Mouse (Mus musculus) left cerebral cortex, postnatal 25 days (tissue): ENCODE measurements around the gene Scai. TPM values are rescaled to one million over a fixed set of nuclear protein-coding genes. Genes with fewer than 3 reads are reported as not detected.
"Not testable (repeated sequence)": the region's sequence is repeated elsewhere in the genome, so short reads cannot be mapped to it uniquely, and the experiment has no call there.

Experiments
- DNase-seq, 2 experiments: peaks; one replicate each; pipeline ENCODE4 v3.0.0; 2022; ENCODE audit warnings: low spot score in 2 of 2, mixed read lengths in 1 of 2
- intact Hi-C: fragments of 180-260 bp; cut with DNase I; formaldehyde crosslinking; loops from one replicate; pipeline ENCODE4 v1.15.1; 2025
- total RNA-seq, 2 experiments: library from RNA; stranded (reverse); gene quantifications; 2 replicates each; pipeline ENCODE4 v1.2.3; 2021

The Scai gene
- 10 to 100 TPM; 64.2 to 67.2 TPM for total RNA-seq

- peak; percentile 99 to 100 for DNase-seq
- intact Hi-C loops: loop anchor here (5.0 kb wide), 2 partner anchors 58 to 123 kb away; partner anchors contain the start of gene Golga1
Observed at GRCm38 (mm10) chr2:39190561-39191056, at the start of gene Scai. TSS of gene Scai (minus strand) at chr2:39190734.

- DNase-seq: no peak
- intact Hi-C loops: no loop called here
Observed at GRCm38 (mm10) chr2:39226731-39227130, 36.2 kb upstream of the Scai start.

DNA sequence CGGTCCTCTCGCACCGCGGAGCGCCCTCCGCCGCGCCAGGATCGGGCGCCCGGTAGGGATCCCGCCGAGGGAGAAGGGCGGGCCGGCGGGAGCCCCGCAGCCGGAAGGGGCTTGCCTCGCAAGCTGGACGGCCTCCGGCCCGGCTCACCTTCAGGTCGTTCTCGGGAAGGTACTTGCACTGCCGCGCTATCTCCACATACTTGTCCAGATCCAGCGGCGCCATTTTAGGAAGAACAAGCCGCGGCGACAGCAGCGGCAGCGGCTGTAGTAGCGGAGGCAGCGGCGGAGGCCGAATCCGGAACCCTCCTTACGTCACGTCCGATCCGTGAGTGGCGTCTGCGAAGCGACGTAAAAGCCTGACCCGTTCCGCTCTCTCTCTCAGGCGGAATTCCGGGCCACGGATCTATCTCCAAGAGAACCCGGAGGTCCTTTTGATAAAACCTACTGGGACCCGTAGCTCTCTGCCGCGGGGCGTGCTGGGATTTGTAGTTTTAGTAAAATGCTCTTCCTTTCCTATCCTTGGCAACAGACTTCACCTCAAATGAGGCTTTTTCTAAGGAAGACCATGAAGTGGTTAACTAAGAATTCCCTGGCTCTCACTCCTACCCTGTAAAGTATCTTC, 35.6 kb upstream of the Scai start, which contains the start of gene Ppp6c:
TSS of gene Ppp6c (minus strand) at position 433 of the 622 bp plus-strand sequence.
- intact Hi-C loops: no loop called here

GRCm38 (mm10) chr2:39225331-39226018, 34.9 kb upstream of the Scai start:
- peak in 1 of 2 experiments; percentile 40 for DNase-seq
- intact Hi-C loops: not testable (repeated sequence)

More for the DNA sequence above, 35.6 kb upstream of the Scai start, which contains the start of gene Ppp6c:
- peak; percentile 94 to 99 for DNase-seq

DNA sequence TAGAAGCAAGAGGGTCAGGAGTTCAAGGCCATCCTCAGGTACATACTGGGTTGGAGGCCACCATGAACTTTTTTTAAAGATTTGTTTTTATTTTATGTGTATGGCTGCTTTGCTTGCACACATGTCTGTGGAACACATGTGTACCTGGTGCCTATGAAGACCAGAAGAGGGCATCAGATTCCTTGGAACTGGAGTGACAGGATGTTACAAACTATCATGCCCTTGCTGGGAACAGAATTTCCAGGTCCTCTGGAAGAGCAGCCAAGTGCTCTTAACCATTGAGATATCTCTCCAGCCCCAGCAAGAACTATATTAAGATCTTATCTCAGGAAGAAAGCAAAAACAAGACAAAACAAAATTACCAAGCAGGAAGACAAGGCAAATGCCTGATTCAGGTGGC, 34.1 kb upstream of the Scai start:
- DNase-seq: no peak
- intact Hi-C loops: no loop called here

GRCm38 (mm10) chr2:39220010-39220409, 29.5 kb upstream of the Scai start:
- intact Hi-C loops: no loop called here
- no peak for DNase-seq

DNA sequence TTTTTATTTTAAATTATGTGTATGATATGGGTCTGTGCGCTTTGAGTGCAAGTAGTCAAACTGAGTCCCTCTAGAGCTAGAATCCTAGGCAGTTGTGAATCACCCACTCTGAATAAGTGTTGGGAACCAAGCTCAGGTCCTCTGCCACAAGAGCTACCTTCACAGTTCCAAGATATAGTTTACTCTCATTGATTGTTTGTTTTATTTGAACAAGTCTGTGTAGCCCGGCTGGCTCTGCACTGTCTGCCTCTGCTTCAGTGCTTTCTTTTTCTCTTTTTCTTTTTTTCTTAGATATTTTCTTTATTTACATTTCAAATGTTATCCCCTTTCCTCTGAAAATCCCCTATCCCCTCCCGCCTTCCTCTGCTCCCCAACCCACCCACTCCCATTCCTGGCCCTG, 28.5 kb upstream of the Scai start:
- DNase-seq: no peak
- intact Hi-C loops: no loop called here

DNA sequence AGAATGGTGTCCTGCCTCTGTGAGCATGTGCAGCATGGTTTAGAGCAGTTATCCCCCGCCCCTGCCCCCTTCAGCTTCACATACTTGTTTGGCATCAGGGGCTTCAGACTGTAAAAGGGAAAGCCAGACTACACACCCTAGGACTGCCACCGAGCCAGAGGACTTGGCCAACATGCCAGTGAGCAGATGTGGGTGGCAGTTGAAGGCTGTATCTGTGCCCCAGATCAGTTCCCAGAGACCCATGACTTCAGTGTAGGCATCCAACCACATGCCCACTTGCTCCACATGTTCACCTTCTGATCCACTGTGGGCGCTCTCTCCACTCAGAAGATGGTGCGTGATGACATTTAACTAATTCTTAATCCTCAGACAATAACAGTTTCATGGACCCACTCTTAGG, 26.6 kb upstream of the Scai start:
- intact Hi-C loops: no loop called here
- DNase-seq: no peak

DNA sequence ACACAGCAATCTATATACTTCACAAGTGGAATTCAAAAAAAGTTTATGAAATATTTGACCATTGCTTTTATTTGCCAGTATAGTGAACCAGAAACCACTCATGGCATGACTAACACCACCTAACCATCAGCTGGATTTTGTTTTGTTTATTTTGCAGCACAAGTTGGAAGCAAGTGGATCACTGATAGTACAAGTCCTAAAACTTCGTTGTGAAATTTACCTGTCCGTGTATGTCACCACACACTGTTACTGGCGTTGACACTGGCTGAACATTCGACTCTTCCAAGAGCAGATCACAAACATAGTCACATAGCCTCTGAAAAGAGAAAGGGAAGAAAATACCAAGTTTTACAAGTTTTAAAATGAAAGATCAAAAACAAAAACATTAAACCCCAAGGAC, 20.2 kb upstream of the Scai start:
- no peak for DNase-seq
- intact Hi-C loops: no loop called here

DNA sequence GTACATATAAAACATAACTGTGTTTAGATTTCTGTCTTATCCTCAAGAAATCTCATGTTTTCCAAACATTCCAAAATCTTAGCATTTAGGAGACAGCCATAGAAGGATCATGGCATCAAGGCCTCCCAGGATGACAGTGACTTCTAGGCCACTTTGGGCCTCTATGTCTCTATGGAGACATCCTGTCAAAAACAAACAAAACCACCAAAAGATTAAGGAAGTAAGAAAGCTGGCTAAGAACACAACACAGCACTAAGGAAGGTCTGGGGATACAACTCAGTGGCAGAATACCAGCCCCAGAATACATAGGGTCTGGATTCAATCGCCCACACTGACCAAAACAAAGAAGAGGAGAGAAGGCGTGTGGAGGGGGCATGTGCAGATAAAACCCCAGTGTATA, 12.8 kb upstream of the Scai start:
- DNase-seq: no peak
- intact Hi-C loops: no loop called here

GRCm38 (mm10) chr2:39194809-39195208, 4.3 kb upstream of the Scai start:
- intact Hi-C loops: loop anchor here (5.0 kb wide), 2 partner anchors 63 to 128 kb away; partner anchors contain the start of gene Golga1
- peak in 1 of 2 experiments; percentile 43 for DNase-seq

- intact Hi-C loops: loop anchor here (5.0 kb wide), 2 partner anchors 58 to 123 kb away; partner anchors contain the start of gene Golga1
- DNase-seq: no peak
Observed at GRCm38 (mm10) chr2:39189961-39190560, 473 bp downstream of the Scai start.

DNA sequence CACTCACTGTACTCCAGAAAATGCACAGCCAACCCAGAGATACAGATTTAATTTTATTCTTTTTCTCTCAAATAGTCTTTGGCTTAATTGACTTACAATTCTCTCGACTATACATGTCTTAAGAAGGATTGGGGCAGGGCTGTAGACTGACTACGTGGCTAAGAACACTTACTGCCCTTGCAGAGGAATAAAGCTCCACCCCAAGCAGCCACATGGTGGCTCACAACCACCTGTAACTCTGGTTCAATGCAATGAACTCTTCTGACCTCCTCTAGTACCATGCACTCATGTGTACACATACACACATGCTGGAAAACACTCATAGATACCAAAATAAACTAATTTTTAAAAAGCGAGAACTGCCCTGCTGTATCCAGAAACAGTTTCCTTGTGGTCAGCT, 4.6 kb downstream of the Scai start:
- no peak for DNase-seq
- intact Hi-C loops: no loop called here

DNA sequence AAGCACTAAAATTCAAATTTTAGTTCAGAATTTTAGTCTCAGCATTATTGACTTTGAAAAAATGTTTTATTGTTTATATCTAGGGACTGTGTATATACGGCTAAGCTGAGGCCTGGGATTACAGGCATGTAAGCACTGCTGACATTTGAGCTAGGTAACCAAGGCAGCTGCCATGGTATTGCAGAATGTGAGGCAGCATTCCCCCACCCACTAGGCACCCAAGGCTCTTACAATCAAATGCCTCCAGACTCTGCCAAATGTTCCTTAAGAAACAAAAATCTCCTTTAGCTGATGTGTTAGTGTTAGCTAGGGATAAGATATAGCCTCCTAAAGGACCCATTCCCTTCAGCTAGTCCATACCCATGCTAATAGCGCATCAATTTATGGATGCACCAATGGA, 6.9 kb downstream of the Scai start:
- intact Hi-C loops: no loop called here
- DNase-seq: peak in 1 of 2 experiments; percentile 58

DNA sequence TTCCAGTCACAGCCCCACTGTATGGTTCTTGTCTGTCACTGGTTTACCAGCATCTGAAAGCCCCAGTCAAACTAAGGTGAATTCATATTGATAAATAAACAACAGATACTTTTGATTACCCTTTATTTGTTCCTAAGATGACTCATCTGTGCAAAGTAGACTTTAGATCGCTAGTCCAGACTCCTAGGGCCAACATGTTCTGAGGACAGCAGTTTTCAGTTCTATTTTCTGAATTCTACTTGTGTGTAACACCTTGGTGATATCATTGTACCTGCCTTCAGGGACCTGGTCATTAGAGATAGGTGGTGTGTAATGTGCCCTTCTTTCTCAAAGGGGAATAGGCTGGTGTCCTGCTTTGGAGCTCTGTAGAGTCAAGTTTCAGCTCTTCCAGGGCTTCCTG, 29.5 kb downstream of the Scai start:
- intact Hi-C loops: no loop called here
- DNase-seq: no peak

- peak in 1 of 2 experiments; percentile 61 for DNase-seq
- intact Hi-C loops: no loop called here
Observed at GRCm38 (mm10) chr2:39157916-39158315, 32.6 kb downstream of the Scai start.

GRCm38 (mm10) chr2:39156821-39157220, 33.7 kb downstream of the Scai start:
- intact Hi-C loops: no loop called here
- DNase-seq: no peak

DNA sequence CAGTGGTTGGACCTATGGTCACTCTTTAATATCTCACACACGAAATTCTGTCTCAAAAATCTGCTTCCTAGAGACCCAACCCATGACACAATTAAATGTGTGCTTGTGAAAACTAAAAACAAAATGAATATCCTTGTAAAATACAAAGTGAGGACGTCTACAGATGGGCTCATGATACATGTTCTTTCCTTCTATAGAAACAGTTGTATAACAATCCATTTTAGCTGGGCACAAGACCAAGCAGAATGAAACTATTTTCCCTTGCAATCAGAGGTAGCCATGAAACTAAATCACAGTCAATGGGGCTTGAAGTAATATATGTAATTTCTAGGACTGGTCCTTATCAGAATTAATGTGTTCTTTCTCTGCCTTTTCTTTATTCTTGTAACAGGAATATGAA, 39.6 kb downstream of the Scai start:
- DNase-seq: peak in 1 of 2 experiments; percentile 74
- intact Hi-C loops: loop anchor here (1.0 kb wide), 1 partner anchor 9 kb away; no protein-coding TSS in a partner anchor

- intact Hi-C loops: no loop called here
- DNase-seq: no peak
Observed at GRCm38 (mm10) chr2:39148075-39148474, 42.5 kb downstream of the Scai start.

GRCm38 (mm10) chr2:39146469-39146868, 44.1 kb downstream of the Scai start:
- DNase-seq: no peak
- intact Hi-C loops: no loop called here
